Mouse (Mus musculus): ENCODE results near the gene Pinlyp. TPM values are rescaled to one million over a fixed set of nuclear protein-coding genes. Genes with fewer than 3 reads are reported as not detected.

Gene Pinlyp
- polyA plus RNA-seq, 1 experiment from 2014 or later, result not detected

Other genes with a start within 250 kb of the Pinlyp start
- 39.6 and 41.9 TPM in 2 replicates for gene Zfp61, start 244.9 kb downstream of the Pinlyp start, polyA plus RNA-seq (2016; fragmentation: Nextera tagmentation; extraction: Ambion mirVana)
- 12.9 and 13.2 TPM in 2 replicates for gene Zfp94, start 229.5 kb downstream of the Pinlyp start, polyA plus RNA-seq (2016; fragmentation: Nextera tagmentation; extraction: Ambion mirVana)
- gene Tescl, start 212.2 kb downstream of the Pinlyp start, polyA plus RNA-seq (2016; fragmentation: Nextera tagmentation; extraction: Ambion mirVana), result 0.17 TPM in 1 of 2 replicates, not detected in the other
- not detected in 2 replicates for gene Lypd5, start 196.9 kb downstream of the Pinlyp start, polyA plus RNA-seq (2016; fragmentation: Nextera tagmentation; extraction: Ambion mirVana)
- 3.8 and 5.1 TPM in 2 replicates for gene Kcnn4, start 175.9 kb downstream of the Pinlyp start, polyA plus RNA-seq (2016; fragmentation: Nextera tagmentation; extraction: Ambion mirVana)
- 26.5 and 28.5 TPM in 2 replicates for gene Smg9, start 146.5 kb downstream of the Pinlyp start, polyA plus RNA-seq (2016; fragmentation: Nextera tagmentation; extraction: Ambion mirVana)
- not detected in 2 replicates for gene Irgc1, start 93.8 kb downstream of the Pinlyp start, polyA plus RNA-seq (2016; fragmentation: Nextera tagmentation; extraction: Ambion mirVana)
- 1.1 and 1.3 TPM in 2 replicates for gene Plaur, start 83.6 kb downstream of the Pinlyp start, polyA plus RNA-seq (2016; fragmentation: Nextera tagmentation; extraction: Ambion mirVana)
- 9.3 and 10.0 TPM in 2 replicates for gene Cadm4, start 64.1 kb downstream of the Pinlyp start, polyA plus RNA-seq (2016; fragmentation: Nextera tagmentation; extraction: Ambion mirVana)
- 111 and 113 TPM in 2 replicates for gene Zfp428, start 39.1 kb downstream of the Pinlyp start, polyA plus RNA-seq (2016; fragmentation: Nextera tagmentation; extraction: Ambion mirVana)
- gene AC161166.1, start 33.7 kb downstream of the Pinlyp start, polyA plus RNA-seq (2016; fragmentation: Nextera tagmentation; extraction: Ambion mirVana), result 0.82 and 1.3 TPM in 2 replicates
- gene Irgq, start 15.4 kb downstream of the Pinlyp start, polyA plus RNA-seq (2016; fragmentation: Nextera tagmentation; extraction: Ambion mirVana), result 6.9 and 7.3 TPM in 2 replicates
- gene Xrcc1, start 171 bp upstream of the Pinlyp start, polyA plus RNA-seq (2016; fragmentation: Nextera tagmentation; extraction: Ambion mirVana), result 174 and 177 TPM in 2 replicates
- gene Ethe1, start 41.4 kb upstream of the Pinlyp start, polyA plus RNA-seq (2016; fragmentation: Nextera tagmentation; extraction: Ambion mirVana), result 24.4 and 26.6 TPM in 2 replicates
- 1.4 TPM in 2 replicates for gene Zfp575, start 41.5 kb upstream of the Pinlyp start, polyA plus RNA-seq (2016; fragmentation: Nextera tagmentation; extraction: Ambion mirVana)
- not detected in 2 replicates for gene Phldb3, start 64.6 kb upstream of the Pinlyp start, polyA plus RNA-seq (2016; fragmentation: Nextera tagmentation; extraction: Ambion mirVana)
- 0.36 and 0.88 TPM in 2 replicates for gene Lypd3, start 90.4 kb upstream of the Pinlyp start, polyA plus RNA-seq (2016; fragmentation: Nextera tagmentation; extraction: Ambion mirVana)
- not detected in 2 replicates for gene Tex101, start 130.6 kb upstream of the Pinlyp start, polyA plus RNA-seq (2016; fragmentation: Nextera tagmentation; extraction: Ambion mirVana)
- not detected in 2 replicates for gene BC049730, start 163.1 kb upstream of the Pinlyp start, polyA plus RNA-seq (2016; fragmentation: Nextera tagmentation; extraction: Ambion mirVana)
- not detected in 2 replicates for gene Gm4763, start 180.8 kb upstream of the Pinlyp start, polyA plus RNA-seq (2016; fragmentation: Nextera tagmentation; extraction: Ambion mirVana)
- gene Cd177, start 214.2 kb upstream of the Pinlyp start, polyA plus RNA-seq (2016; fragmentation: Nextera tagmentation; extraction: Ambion mirVana), result 0.07 TPM in 1 of 2 replicates, not detected in the other
- not detected in 2 replicates for gene Ceacam10, start 231.1 kb upstream of the Pinlyp start, polyA plus RNA-seq (2016; fragmentation: Nextera tagmentation; extraction: Ambion mirVana)

Measured in forebrain, embryonic 10.5 days (tissue).